Comparison of ENCODE assay signal across 15 mouse cellular contexts in genomic region chr14:60836709-60837108, GRCm38 (mm10).
"Had no signal": no experiment of that assay in that cellular context is flagged by ENCODE, and none has a peak within 500 bp of the region (broad histone marks: within the 10 kb centered on the region; RNA-seq: fewer than 3 reads in every experiment).

No protein-coding gene starts in this region.

- H3K4me3 ChIP-seq: kidney, embryonic 15.5 days; limb, embryonic 12.5 days; liver, embryonic 13.5 days; lung, embryonic 15.5 days; myocyte; neural tube, embryonic 12.5 days had no signal

- H3K27me3 ChIP-seq: kidney, embryonic 15.5 days; limb, embryonic 12.5 days; liver, embryonic 13.5 days; lung, embryonic 15.5 days; neural tube, embryonic 12.5 days had no signal

- H3K27ac ChIP-seq: kidney, embryonic 15.5 days; limb, embryonic 12.5 days; liver, embryonic 13.5 days; lung, embryonic 15.5 days; neural tube, embryonic 12.5 days had no signal

- H3K9me3 ChIP-seq: kidney, embryonic 15.5 days had no signal

- H3K4me1 ChIP-seq: limb, embryonic 12.5 days; neural tube, embryonic 12.5 days had no signal

- DNase-seq: kidney, postnatal 14 days; liver; liver, embryonic 13.5 days; liver, postnatal 0 days; midbrain, embryonic 14.5 days; retina, postnatal 1 day; right cerebral cortex, postnatal 4 days; spleen, adult 18-20 months; thymus, adult 18-20 months; thymus, postnatal 14 days had no signal
